27 mouse cellular contexts compared by ENCODE assay signal in genomic region chr5:68954696-68955095, GRCm38 (mm10).
"Had no signal": no experiment of that assay in that cellular context is flagged by ENCODE, and none has a peak within 500 bp of the region (broad histone marks: within the 10 kb centered on the region; RNA-seq: fewer than 3 reads in every experiment).

No protein-coding gene starts in this region.

- ATAC-seq: forebrain, embryonic 13.5 days; forebrain, embryonic 14.5 days; forebrain, embryonic 15.5 days; forebrain, embryonic 16.5 days; forebrain, postnatal 0 days had no signal

- H3K36me3 ChIP-seq: embryonic facial prominence, embryonic 12.5 days; embryonic facial prominence, embryonic 13.5 days; embryonic facial prominence, embryonic 15.5 days; forebrain, embryonic 10.5 days; forebrain, embryonic 12.5 days; forebrain, embryonic 15.5 days had no signal

- H3K4me1 ChIP-seq: embryonic facial prominence, embryonic 12.5 days; embryonic facial prominence, embryonic 13.5 days; embryonic facial prominence, embryonic 15.5 days; forebrain, embryonic 10.5 days; forebrain, embryonic 12.5 days; forebrain, embryonic 13.5 days; forebrain, embryonic 15.5 days had no signal

- H3K4me2 ChIP-seq: embryonic facial prominence, embryonic 12.5 days; embryonic facial prominence, embryonic 13.5 days; embryonic facial prominence, embryonic 15.5 days; forebrain, embryonic 12.5 days; forebrain, embryonic 13.5 days; forebrain, embryonic 15.5 days had no signal

- H3K27ac ChIP-seq: embryonic facial prominence, embryonic 12.5 days; embryonic facial prominence, embryonic 13.5 days; embryonic facial prominence, embryonic 15.5 days; forebrain, embryonic 10.5 days; forebrain, embryonic 12.5 days; forebrain, embryonic 13.5 days; forebrain, embryonic 15.5 days; gastrocnemius, adult 2 months; heart, adult 2 months had no signal

- H3K9me3 ChIP-seq: embryonic facial prominence, embryonic 12.5 days; embryonic facial prominence, embryonic 13.5 days; embryonic facial prominence, embryonic 15.5 days; forebrain, embryonic 10.5 days; forebrain, embryonic 12.5 days; forebrain, embryonic 13.5 days; forebrain, embryonic 15.5 days had no signal

- H3K4me3 ChIP-seq: embryonic facial prominence, embryonic 12.5 days; embryonic facial prominence, embryonic 13.5 days; embryonic facial prominence, embryonic 15.5 days; erythroblast, embryonic 14.5 days; forebrain, embryonic 10.5 days; forebrain, embryonic 12.5 days; forebrain, embryonic 13.5 days; forebrain, embryonic 15.5 days; gastrocnemius, adult 2 months; heart, adult 2 months had no signal

- H3K27me3 ChIP-seq: embryonic facial prominence, embryonic 12.5 days; embryonic facial prominence, embryonic 13.5 days; embryonic facial prominence, embryonic 15.5 days; forebrain, embryonic 12.5 days; forebrain, embryonic 13.5 days; forebrain, embryonic 15.5 days had no signal

- DNase-seq: cerebellum, adult 8-10 months; cerebellum, adult 9-10 months; cerebellum, adult 9-11 months; cerebellum, postnatal 10 days; cerebellum, postnatal 14 days; cerebellum, postnatal 25 days; cerebellum, postnatal 36 days; embryo, embryonic 11 days; forebrain, postnatal 0 days; gastrocnemius, adult 2 months; gastrocnemius, postnatal 10 days; gastrocnemius, postnatal 14 days; gastrocnemius, postnatal 25 days; gastrocnemius, postnatal 36 days; heart, adult 11 months; heart, adult 18-20 months; heart, adult 2 months had no signal

- H3K9ac ChIP-seq: embryonic facial prominence, embryonic 12.5 days; embryonic facial prominence, embryonic 13.5 days; embryonic facial prominence, embryonic 15.5 days; forebrain, embryonic 12.5 days; forebrain, embryonic 13.5 days; forebrain, embryonic 15.5 days; forebrain, postnatal 0 days had no signal
